Mouse (Mus musculus) midbrain, postnatal 0 days (tissue): Measurements from ENCODE around the gene Limch1. TPM values are rescaled to one million over a fixed set of nuclear protein-coding genes. Genes with fewer than 3 reads are reported as not detected.

Experiments
- ATAC-seq: fragments of 200-750 bp; cut with Nextera tagmentation; 2 replicates; pipeline ENCODE4 v1.8.0; 2017; ENCODE audit warnings: moderate number of reproducible peaks, mild to moderate bottlenecking, moderate TSS enrichment, moderate library complexity; ENCODE audit not compliant: low FRiP score
- DNase-seq: peaks from one replicate; pipeline ENCODE4 v3.0.0-alpha.2; 2015; ENCODE audit warnings: low spot score
- H3K27ac ChIP-seq: fragments of 300-500 bp; sonication (generic); 2 replicates; pipeline ENCODE4 v1.5.1; 2014; ENCODE audit warnings: low read depth, mild to moderate bottlenecking, low read length, mixed read lengths
- H3K27me3 ChIP-seq: fragments of 300-500 bp; sonication (generic); 2 replicates; pipeline ENCODE4 v1.6.1; 2014; ENCODE audit warnings: low read length, control low read depth, mixed read lengths; ENCODE audit not compliant: insufficient read depth
- H3K36me3 ChIP-seq: fragments of 300-500 bp; sonication (generic); 2 replicates; pipeline ENCODE4 v1.6.1; 2014; ENCODE audit warnings: low read length, control low read depth, mixed read lengths; ENCODE audit not compliant: insufficient read depth
- H3K4me1 ChIP-seq: fragments of 300-500 bp; sonication (generic); 2 replicates; pipeline ENCODE4 v1.6.1; 2014; ENCODE audit warnings: mild to moderate bottlenecking, control low read depth, antibody characterized with exemption, low read length, mixed read lengths; ENCODE audit not compliant: insufficient read depth
- H3K4me2 ChIP-seq: fragments of 300-500 bp; sonication (generic); 2 replicates; pipeline ENCODE4 v1.6.1; 2014; ENCODE audit warnings: low read depth, mild to moderate bottlenecking, low read length, mixed read lengths; ENCODE audit not compliant: poor library complexity, severe bottlenecking
- H3K4me3 ChIP-seq: fragments of 300-500 bp; sonication (generic); 2 replicates; pipeline ENCODE4 v1.5.1; 2014; ENCODE audit warnings: low read depth, mild to moderate bottlenecking, low read length, moderate library complexity
- H3K9ac ChIP-seq: fragments of 300-500 bp; sonication (generic); replicated peaks from 2 replicates; pipeline ENCODE4 v1.6.1; 2014; ENCODE audit warnings: mild to moderate bottlenecking, low read length, moderate library complexity, mixed read lengths; ENCODE audit not compliant: poor library complexity, severe bottlenecking
- H3K9me3 ChIP-seq: fragments of 300-500 bp; sonication (generic); 2 replicates; pipeline ENCODE4 v1.6.1; 2016; ENCODE audit warnings: low read length, control low read depth
- CTCF ChIP-seq: IDR thresholded peaks from 2 replicates; pipeline ENCODE4 v1.5.1; 2016; ENCODE audit warnings: antibody characterized with exemption, mild to moderate bottlenecking
- WGBS: fragments of 180-500 bp; shearing (Covaris S2); extraction: QIAGEN DNeasy Blood & Tissue Kit; methylation state at CpG from one replicate; pipeline ENCODE4 v1.1.7; 2014; 5-methylcytosine and 5-hydroxymethylcytosine counted together
- polyA plus RNA-seq: library from polyadenylated mRNA; unstranded; fragments of >200 nt; fragmentation: Nextera tagmentation; extraction: Ambion mirVana; gene quantifications from 2 replicates; pipeline ENCODE4 v1.2.1, GENCODE M21; 2015
- total RNA-seq: library from RNA; depleted of rRNA; stranded (reverse); fragments of >200 nt; gene quantifications from 2 replicates; pipeline ENCODE4 v1.2.3, GENCODE M21; 2014

The Limch1 gene
- total and polyA plus RNA-seq, 2 experiments from 2014 or later = 46.6 to 119 TPM

DNA sequence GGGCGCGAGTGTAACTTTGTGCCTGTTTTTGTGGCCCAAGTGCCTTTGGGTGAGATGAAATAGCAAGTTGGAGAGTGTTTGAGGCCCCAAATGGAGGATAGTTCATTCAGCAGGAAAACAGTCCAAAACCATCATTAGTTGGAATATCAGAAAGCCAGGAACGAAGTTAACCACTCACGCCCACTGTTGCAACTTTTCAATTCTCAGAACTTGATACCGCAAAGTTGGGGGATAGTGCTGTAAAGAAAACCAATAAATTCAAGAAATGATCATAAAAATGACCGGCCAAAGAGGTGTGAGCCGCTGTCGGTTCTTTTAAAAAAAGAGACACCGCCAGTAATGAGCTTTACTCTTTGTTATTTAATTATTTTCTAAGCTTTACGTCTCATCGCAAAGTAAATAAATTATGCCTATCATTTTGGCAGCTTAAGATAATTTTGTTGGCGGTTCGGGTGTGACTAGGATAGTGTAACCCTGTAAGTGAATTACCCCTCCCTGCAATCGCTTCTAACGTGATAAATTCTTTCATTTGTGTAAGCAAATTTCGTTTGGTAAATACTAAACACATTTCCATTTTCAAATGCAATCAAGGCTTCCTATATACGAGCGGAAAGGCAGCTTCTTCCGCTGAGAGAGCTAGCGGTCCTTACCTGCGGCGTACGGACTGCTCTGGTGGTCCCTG is 352.6 kb downstream of the Limch1 start:
- ATAC-seq (no peak), DNase-seq (no peak)
- no peak overlapping the region for H3K4me2 ChIP-seq
- peaks cover 67% of the 10 kb centered on the region for H3K27me3 ChIP-seq
- 3% methylated on average over 23 of the region's 23 CpGs for WGBS
- H3K27ac ChIP-seq = no peak overlapping the region
- H3K4me1 ChIP-seq = no peaks in the 10 kb centered on the region
- H3K9ac ChIP-seq = no peak overlapping the region
- no peaks in the 10 kb centered on the region for H3K36me3 ChIP-seq
- no peak overlapping the region for H3K4me3 ChIP-seq
- H3K9me3 ChIP-seq = no peaks in the 10 kb centered on the region
- TF ChIP-seq CTCF = no peak

DNA sequence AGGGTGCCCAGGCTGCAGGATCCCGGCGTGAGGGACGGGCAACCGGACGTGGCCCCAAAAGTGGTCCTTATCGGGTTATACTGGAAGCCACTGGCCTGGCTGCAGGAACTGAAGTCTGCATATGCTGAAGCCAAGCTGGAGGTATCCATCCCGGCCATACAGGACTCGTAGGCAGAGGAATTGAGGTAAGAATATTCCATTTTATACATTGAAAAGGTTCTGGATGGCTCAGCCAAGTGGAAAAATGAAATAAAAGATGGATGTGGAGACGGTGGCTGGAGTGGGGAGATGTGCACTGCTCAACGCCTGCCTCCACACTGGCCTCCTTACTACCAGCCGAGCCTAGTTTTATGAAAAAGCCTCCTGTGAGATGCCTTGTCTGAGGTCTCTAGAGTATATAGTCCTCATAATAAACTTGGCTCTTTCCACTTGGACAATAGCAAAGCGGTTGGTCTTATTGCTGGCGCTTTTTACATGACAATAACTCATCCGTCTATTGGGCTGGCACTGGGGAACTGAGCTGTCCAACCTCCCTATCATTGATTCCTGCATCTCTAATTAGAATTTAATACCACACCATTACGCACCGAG is 353.2 kb downstream of the Limch1 start, which contains the start of gene Phox2b:
Gene Phox2b, minus strand, starts transcription at position 569 of the 591 bp plus-strand sequence.
- Histone ChIP-seq H3K4me1 (no peaks in the 10 kb centered on the region), H3K4me3 (no peak within 1 kb of the TSS), H3K36me3 (no peaks in the 10 kb centered on the region), H3K27me3 (peaks cover 67% of the 10 kb centered on the region), H3K27ac (no peak within 1 kb of the TSS), H3K9ac (no peak within 1 kb of the TSS), H3K4me2 (no peak within 1 kb of the TSS), H3K9me3 (no peaks in the 10 kb centered on the region)
- 1% methylated on average over 16 of the region's 16 CpGs for WGBS
- DNase-seq (no peak), ATAC-seq (no peak)
- TF ChIP-seq CTCF = no peak

DNA sequence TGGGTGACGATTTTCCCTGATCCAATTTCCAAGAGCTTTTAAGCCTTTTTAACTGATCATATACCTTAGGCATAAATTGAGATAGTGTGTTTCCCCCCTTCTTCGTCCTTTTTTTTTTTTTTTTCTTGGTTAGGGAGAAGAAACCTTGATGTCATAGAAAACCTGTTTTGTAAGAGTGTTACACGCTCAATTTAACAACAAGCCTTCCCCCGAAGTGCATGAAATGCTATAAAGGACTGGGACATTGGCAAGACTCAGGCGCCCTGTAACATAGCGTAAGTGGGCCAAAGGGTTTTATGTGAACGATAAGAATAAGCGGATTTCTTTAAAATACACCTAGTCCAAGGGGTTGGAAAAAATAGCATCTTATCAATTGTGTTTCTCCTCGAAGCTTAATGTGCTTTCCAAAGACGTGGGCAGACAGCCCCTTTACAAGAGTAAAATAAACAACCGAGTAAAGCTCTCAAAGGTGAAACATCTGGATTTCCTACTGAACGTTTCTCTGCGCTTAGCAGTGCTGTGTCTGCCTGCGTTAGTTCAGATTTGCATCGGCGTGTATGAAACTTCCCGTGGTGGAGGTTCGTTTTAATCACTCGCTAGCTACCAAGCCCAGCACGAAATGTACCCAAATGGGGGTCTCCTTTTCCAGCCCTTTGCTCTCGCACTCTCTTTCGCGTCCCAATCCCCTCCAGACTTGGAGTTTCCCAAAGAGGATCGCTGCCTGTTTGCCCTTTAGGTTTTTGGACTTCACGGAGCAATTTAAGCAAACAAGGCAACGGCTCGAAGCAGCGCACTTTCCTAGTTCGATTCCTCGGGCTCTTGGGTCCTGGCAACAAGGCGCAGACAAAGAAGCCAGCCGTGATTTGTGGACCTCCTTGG is 354.0 kb downstream of the Limch1 start:
- Histone ChIP-seq H3K27me3 (peaks cover 71% of the 10 kb centered on the region), H3K9ac (no peak overlapping the region), H3K4me2 (no peak overlapping the region), H3K4me3 (no peak overlapping the region), H3K36me3 (no peaks in the 10 kb centered on the region), H3K27ac (no peak overlapping the region), H3K9me3 (no peaks in the 10 kb centered on the region), H3K4me1 (no peaks in the 10 kb centered on the region)
- no peak for TF ChIP-seq CTCF
- DNase-seq (no peak), ATAC-seq (no peak)
- under 1% methylated on average over 32 of the region's 32 CpGs for WGBS

DNA sequence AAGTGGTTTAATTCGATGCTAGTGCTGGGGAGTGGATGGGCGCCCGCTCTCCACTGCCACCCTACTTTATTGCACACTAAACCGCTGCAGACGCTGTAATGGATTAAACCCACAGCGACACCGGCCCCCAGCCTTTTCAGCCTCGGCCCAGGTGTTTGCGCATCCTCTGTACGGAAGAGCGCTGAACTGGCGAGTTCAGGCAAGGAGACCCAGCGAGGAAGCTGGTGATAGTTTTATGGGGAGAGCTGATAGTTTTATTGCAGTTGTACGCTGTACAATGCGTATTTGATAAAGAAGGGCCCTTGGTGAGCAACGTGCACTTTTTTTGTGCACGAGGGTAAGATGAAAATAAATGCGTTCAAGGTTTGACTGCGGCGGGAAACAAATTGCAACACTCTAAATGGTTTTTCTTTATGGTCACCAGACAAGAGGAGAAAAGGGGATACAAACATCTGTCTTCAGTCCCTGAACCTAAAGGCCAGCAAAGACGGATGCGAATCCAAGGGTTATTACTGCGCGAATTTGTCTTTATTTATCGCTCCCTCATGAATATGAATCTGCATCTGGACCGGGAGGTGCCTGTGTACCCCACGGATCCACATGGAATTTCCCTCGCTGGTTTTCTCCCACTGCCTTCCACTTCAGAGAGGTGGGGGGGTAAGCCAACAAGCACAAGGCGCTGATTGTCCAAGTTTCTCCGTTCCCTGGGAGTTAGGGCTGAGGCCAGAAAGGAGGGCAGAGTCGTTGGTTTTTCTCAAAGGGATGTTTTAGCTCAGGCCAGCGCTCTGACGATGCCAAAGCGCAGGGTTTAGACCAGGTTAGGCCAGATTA is 355.2 kb downstream of the Limch1 start:
- no peak overlapping the region for H3K4me3 ChIP-seq
- no peak for TF ChIP-seq CTCF

DNA sequence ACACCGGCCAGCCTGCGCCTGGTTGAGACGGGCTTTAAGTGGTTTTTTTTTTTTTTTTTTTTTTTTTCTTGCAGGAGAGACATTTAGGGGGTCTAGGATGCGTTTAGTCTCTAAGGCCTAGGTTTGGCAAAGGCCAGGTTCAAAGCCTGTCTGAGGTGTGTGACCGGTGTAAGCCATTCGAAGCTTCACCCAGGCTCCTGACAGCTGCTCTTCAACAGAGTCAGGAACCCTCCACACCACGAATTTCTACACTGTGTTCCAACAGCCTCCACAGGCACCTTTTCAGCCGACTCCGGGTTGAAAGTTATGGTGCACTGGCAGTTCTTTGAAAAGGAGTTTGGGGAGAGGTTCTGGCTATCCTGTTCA is 355.8 kb downstream of the Limch1 start:
- WGBS = 2% methylated on average over 9 of the region's 9 CpGs
- DNase-seq (no peak), ATAC-seq (no peak)
- H3K27me3 ChIP-seq = peaks cover 62% of the 10 kb centered on the region
- no peak overlapping the region for H3K4me3 ChIP-seq
- no peak overlapping the region for H3K4me2 ChIP-seq
- H3K9ac ChIP-seq = no peak overlapping the region
- TF ChIP-seq CTCF = no peak
- H3K36me3 ChIP-seq = no peaks in the 10 kb centered on the region
- no peak overlapping the region for H3K27ac ChIP-seq
- no peaks in the 10 kb centered on the region for H3K9me3 ChIP-seq
- H3K4me1 ChIP-seq = no peaks in the 10 kb centered on the region

More for the DNA sequence above, 355.2 kb downstream of the Limch1 start:
- DNase-seq (no peak), ATAC-seq (no peak)
- WGBS = under 1% methylated on average over 34 of the region's 34 CpGs
- H3K9me3 ChIP-seq = no peaks in the 10 kb centered on the region
- H3K9ac ChIP-seq = no peak overlapping the region
- no peaks in the 10 kb centered on the region for H3K4me1 ChIP-seq
- no peak overlapping the region for H3K4me2 ChIP-seq
- H3K36me3 ChIP-seq = no peaks in the 10 kb centered on the region
- no peak overlapping the region for H3K27ac ChIP-seq
- peaks cover 67% of the 10 kb centered on the region for H3K27me3 ChIP-seq
